Mouse (Mus musculus): Measurements from ENCODE around the gene Epha2.

GRCm38 (mm10) chr4:141360846-141361245 is 59.8 kb downstream of the Epha2 start:
- TF ChIP-seq E2F4 (IDR thresholded peaks at IDR 0.05; ENCODE audit: insufficient read depth) (no peak), POLR2A (IDR thresholded peaks at IDR 0.05; ENCODE audit: insufficient read length, low read depth) (no peak), SRF (IDR thresholded peaks at IDR 0.05; ENCODE audit: control insufficient read depth, insufficient read length, low read depth) (no peak), USF1 (IDR thresholded peaks at IDR 0.05; ENCODE audit: low read depth) (no peak), MYOD1 (IDR thresholded peaks at IDR 0.05; ENCODE audit: control insufficient read depth in 1 of 3, insufficient read length in 2 of 3, low read depth in 2 of 3) (no peak), MAX (IDR thresholded peaks at IDR 0.05; ENCODE audit: low read depth) (no peak), CEBPB (IDR thresholded peaks at IDR 0.05; ENCODE audit: insufficient read depth, poor library complexity, severe bottlenecking) (no peak), TCF12 (IDR thresholded peaks at IDR 0.05; ENCODE audit: insufficient read depth, poor library complexity, severe bottlenecking) (no peak)
